Mouse (Mus musculus): ENCODE results near the gene Pltp. TPM values are rescaled to one million over a fixed set of nuclear protein-coding genes. Genes with fewer than 3 reads are reported as not detected.
"Not testable (repeated sequence)": the region's sequence is repeated elsewhere in the genome, so short reads cannot be mapped to it uniquely, and the experiment has no call there.

Gene Pltp
- polyA plus RNA-seq, 1 experiment from 2014 or later: 44.0 TPM

GRCm38 (mm10) chr2:164891056-164891834 lies 33.7 kb upstream of the Pltp start:
- peaks cover 100% of the 10 kb centered on the region for H3K36me3 ChIP-seq
- no peaks in the 10 kb centered on the region for H3K9me3 ChIP-seq
- H3K27ac ChIP-seq: no peak overlapping the region
- H3K4me2 ChIP-seq (replicated peaks): no peak overlapping the region
- H3K4me1 ChIP-seq: no peaks in the 10 kb centered on the region
- no peaks in the 10 kb centered on the region for H3K27me3 ChIP-seq
- 87% methylated on average over 13 of the region's 13 CpGs for WGBS
- no peak overlapping the region for H3K4me3 ChIP-seq
- ATAC-seq (ENCODE audit: low FRiP score, low read depth): no peak
- H3K9ac ChIP-seq: no peak overlapping the region

GRCm38 (mm10) chr2:164890411-164891049 lies 33.0 kb upstream of the Pltp start:
- H3K4me2 ChIP-seq (replicated peaks): no peak overlapping the region
- H3K9ac ChIP-seq: no peak overlapping the region
- no peak overlapping the region for H3K27ac ChIP-seq
- no peak overlapping the region for H3K4me3 ChIP-seq
- no peak for ATAC-seq (ENCODE audit: low FRiP score, low read depth)
- peaks cover 100% of the 10 kb centered on the region for H3K36me3 ChIP-seq
- H3K9me3 ChIP-seq: no peaks in the 10 kb centered on the region
- H3K4me1 ChIP-seq: no peaks in the 10 kb centered on the region
- WGBS: 90% methylated on average over 24 of the region's 24 CpGs
- no peaks in the 10 kb centered on the region for H3K27me3 ChIP-seq

GRCm38 (mm10) chr2:164889960-164890359 lies 32.4 kb upstream of the Pltp start:
- no peak overlapping the region for H3K4me2 ChIP-seq (replicated peaks)
- H3K27ac ChIP-seq: no peak overlapping the region
- WGBS: 94% methylated on average over 2 of the region's 2 CpGs
- no peak for ATAC-seq (ENCODE audit: low FRiP score, low read depth)
- H3K36me3 ChIP-seq: peaks cover 100% of the 10 kb centered on the region
- no peak overlapping the region for H3K9ac ChIP-seq
- H3K27me3 ChIP-seq: no peaks in the 10 kb centered on the region
- no peaks in the 10 kb centered on the region for H3K9me3 ChIP-seq
- no peaks in the 10 kb centered on the region for H3K4me1 ChIP-seq
- no peak overlapping the region for H3K4me3 ChIP-seq

- H3K4me3 ChIP-seq: no peak overlapping the region
- no peak overlapping the region for H3K9ac ChIP-seq
- peaks cover 99% of the 10 kb centered on the region for H3K36me3 ChIP-seq
- no peaks in the 10 kb centered on the region for H3K9me3 ChIP-seq
- no peaks in the 10 kb centered on the region for H3K27me3 ChIP-seq
- H3K4me2 ChIP-seq (replicated peaks): no peak overlapping the region
- 87% methylated on average over 12 of the region's 12 CpGs for WGBS
- no peak overlapping the region for H3K27ac ChIP-seq
- no peaks in the 10 kb centered on the region for H3K4me1 ChIP-seq
- no peak for ATAC-seq (ENCODE audit: low FRiP score, low read depth)
Observed at GRCm38 (mm10) chr2:164888996-164889395, 31.5 kb upstream of the Pltp start.

- ATAC-seq (ENCODE audit: low FRiP score, low read depth): no peak
- no peak overlapping the region for H3K9ac ChIP-seq
- H3K36me3 ChIP-seq: peaks cover 90% of the 10 kb centered on the region
- no peaks in the 10 kb centered on the region for H3K9me3 ChIP-seq
- H3K4me3 ChIP-seq: no peak overlapping the region
- no peaks in the 10 kb centered on the region for H3K4me1 ChIP-seq
- no peak overlapping the region for H3K27ac ChIP-seq
- H3K4me2 ChIP-seq (replicated peaks): no peak overlapping the region
- 94% methylated on average over 10 of the region's 10 CpGs for WGBS
- H3K27me3 ChIP-seq: no peaks in the 10 kb centered on the region
Observed at GRCm38 (mm10) chr2:164886617-164887016, 29.1 kb upstream of the Pltp start.

- peaks cover 82% of the 10 kb centered on the region for H3K36me3 ChIP-seq
- peaks cover 3% of the 10 kb centered on the region for H3K4me1 ChIP-seq
- no peak overlapping the region for H3K27ac ChIP-seq
- no peaks in the 10 kb centered on the region for H3K27me3 ChIP-seq
- H3K4me3 ChIP-seq: no peak overlapping the region
- H3K4me2 ChIP-seq (replicated peaks): no peak overlapping the region
- no peaks in the 10 kb centered on the region for H3K9me3 ChIP-seq
- 0 out of 2 replicates have a peak overlapping the region, but pooled peaks have one; percentile 35 for H3K9ac ChIP-seq
- no peak for ATAC-seq (ENCODE audit: low FRiP score, low read depth)
- 80% methylated on average over 7 of the region's 7 CpGs for WGBS
Observed at GRCm38 (mm10) chr2:164885788-164886187, 28.3 kb upstream of the Pltp start.

GRCm38 (mm10) chr2:164882619-164883018 lies 25.1 kb upstream of the Pltp start:
- Histone ChIP-seq H3K27me3 (no peaks in the 10 kb centered on the region), H3K9ac (no peak overlapping the region), H3K9me3 (no peaks in the 10 kb centered on the region), H3K4me2 (replicated peaks) (no peak overlapping the region), H3K36me3 (peaks cover 50% of the 10 kb centered on the region), H3K4me1 (peaks cover 17% of the 10 kb centered on the region), H3K27ac (no peak overlapping the region), H3K4me3 (no peak overlapping the region)
- no peak for ATAC-seq (ENCODE audit: low FRiP score, low read depth)
- WGBS: 81% methylated on average over 9 of the region's 9 CpGs

- H3K36me3 ChIP-seq: peaks cover 21% of the 10 kb centered on the region
- H3K4me2 ChIP-seq (replicated peaks): peak overlapping the region; percentile 95
- peak overlapping the region; percentile 100 for H3K9ac ChIP-seq
- H3K27ac ChIP-seq: peak overlapping the region; percentile 100
- ATAC-seq (ENCODE audit: low FRiP score, low read depth): peak; percentile 83
- WGBS: under 1% methylated on average over 53 of the region's 72 CpGs
- peaks cover 20% of the 10 kb centered on the region for H3K4me1 ChIP-seq
- no peaks in the 10 kb centered on the region for H3K27me3 ChIP-seq
- H3K9me3 ChIP-seq: no peaks in the 10 kb centered on the region
- peak overlapping the region; percentile 90 for H3K4me3 ChIP-seq
Observed at GRCm38 (mm10) chr2:164879568-164880277, 22.2 kb upstream of the Pltp start.

- peak; percentile 88 for ATAC-seq (ENCODE audit: low FRiP score, low read depth)
- under 1% methylated on average over 33 of the region's 40 CpGs for WGBS
- peak within 1 kb of the TSS; percentile 100 for H3K9ac ChIP-seq
Observed at GRCm38 (mm10) chr2:164879228-164879567, 21.7 kb upstream of the Pltp start, which contains the start of gene Pcif1. TSS of gene Pcif1 (plus strand) at chr2:164879304.

GRCm38 (mm10) chr2:164878509-164879227 lies 21.2 kb upstream of the Pltp start:
- ATAC-seq (ENCODE audit: low FRiP score, low read depth): peak; percentile 30; the same call in 1 of the 2 replicates
- H3K27ac ChIP-seq: peak overlapping the region; percentile 100
- peaks cover 12% of the 10 kb centered on the region for H3K36me3 ChIP-seq
- 2% methylated on average over 28 of the region's 28 CpGs for WGBS
- H3K9me3 ChIP-seq: no peaks in the 10 kb centered on the region
- H3K27me3 ChIP-seq: no peaks in the 10 kb centered on the region
- H3K4me3 ChIP-seq: peak overlapping the region; percentile 90
- H3K4me2 ChIP-seq (replicated peaks): peak overlapping the region; percentile 95
- peaks cover 24% of the 10 kb centered on the region for H3K4me1 ChIP-seq
- peak overlapping the region; percentile 100 for H3K9ac ChIP-seq

More at GRCm38 (mm10) chr2:164879228-164879567, 21.7 kb upstream of the Pltp start, which contains the start of gene Pcif1:
- Histone ChIP-seq H3K4me3 (peak within 1 kb of the TSS; percentile 90), H3K9me3 (no peaks in the 10 kb centered on the region), H3K36me3 (peaks cover 17% of the 10 kb centered on the region), H3K27ac (peak within 1 kb of the TSS; percentile 100), H3K4me2 (replicated peaks) (peak within 1 kb of the TSS; percentile 95), H3K27me3 (no peaks in the 10 kb centered on the region), H3K4me1 (peaks cover 24% of the 10 kb centered on the region)

- not testable (repeated sequence) for H3K9ac ChIP-seq; H3K36me3 ChIP-seq; H3K27me3 ChIP-seq; ATAC-seq (ENCODE audit: low FRiP score, low read depth); H3K27ac ChIP-seq; H3K9me3 ChIP-seq
- Histone ChIP-seq H3K4me1 (peaks cover 24% of the 10 kb centered on the region), H3K4me2 (replicated peaks) (peak overlapping the region; percentile 95), H3K4me3 (peak overlapping the region; percentile 90)
- WGBS: 76% methylated on average over 11 of the region's 11 CpGs
Observed at GRCm38 (mm10) chr2:164877376-164878215, 20.1 kb upstream of the Pltp start.

Measured in limb, embryonic 13.5 days (tissue).